Mouse (Mus musculus): Measurements from ENCODE around the gene Plin4.
"Not testable (repeated sequence)": the region's sequence is repeated elsewhere in the genome, so short reads cannot be mapped to it uniquely, and the experiment has no call there.

Gene Plin4

DNA sequence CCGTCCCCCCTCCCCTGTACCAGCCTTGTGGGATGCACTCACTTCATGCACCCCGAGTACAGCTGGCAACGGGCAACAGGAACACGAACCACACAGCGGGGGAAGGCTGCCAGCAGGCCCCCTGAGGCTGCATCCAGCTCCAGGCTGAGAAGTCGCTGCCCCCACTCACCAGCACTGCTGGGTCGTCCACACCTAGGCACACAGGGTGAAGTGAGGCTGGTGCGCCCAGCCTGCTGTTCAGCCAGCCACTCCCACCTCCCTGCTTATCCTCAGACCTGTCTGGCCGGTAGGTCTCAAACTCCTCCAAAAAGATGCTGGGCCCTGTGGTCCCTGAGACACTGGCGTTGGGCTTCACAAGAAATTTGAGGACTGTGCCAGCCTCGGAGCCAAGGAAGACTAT lies 16.6 kb upstream of the Plin4 start:
- DNase-seq (ENCODE audit: low spot score): no peak

DNA sequence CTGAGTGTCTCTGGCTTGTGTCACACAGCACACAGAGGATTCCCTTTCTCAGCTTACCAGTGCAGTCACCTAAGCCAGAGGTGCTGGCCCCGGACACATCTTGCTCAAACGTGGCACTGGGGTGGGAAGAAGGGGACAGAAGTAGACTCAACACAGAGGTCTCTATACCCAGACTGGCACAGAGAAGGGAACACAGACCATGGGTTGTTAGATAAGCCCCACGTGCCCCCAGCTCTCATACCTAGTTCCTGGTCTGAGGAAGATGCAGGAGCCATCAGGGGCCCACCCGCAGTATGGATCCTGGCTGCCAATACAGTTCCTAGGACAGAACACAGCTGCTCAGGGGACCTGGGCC lies 15.7 kb upstream of the Plin4 start:
- no peak for DNase-seq (ENCODE audit: low spot score)

DNA sequence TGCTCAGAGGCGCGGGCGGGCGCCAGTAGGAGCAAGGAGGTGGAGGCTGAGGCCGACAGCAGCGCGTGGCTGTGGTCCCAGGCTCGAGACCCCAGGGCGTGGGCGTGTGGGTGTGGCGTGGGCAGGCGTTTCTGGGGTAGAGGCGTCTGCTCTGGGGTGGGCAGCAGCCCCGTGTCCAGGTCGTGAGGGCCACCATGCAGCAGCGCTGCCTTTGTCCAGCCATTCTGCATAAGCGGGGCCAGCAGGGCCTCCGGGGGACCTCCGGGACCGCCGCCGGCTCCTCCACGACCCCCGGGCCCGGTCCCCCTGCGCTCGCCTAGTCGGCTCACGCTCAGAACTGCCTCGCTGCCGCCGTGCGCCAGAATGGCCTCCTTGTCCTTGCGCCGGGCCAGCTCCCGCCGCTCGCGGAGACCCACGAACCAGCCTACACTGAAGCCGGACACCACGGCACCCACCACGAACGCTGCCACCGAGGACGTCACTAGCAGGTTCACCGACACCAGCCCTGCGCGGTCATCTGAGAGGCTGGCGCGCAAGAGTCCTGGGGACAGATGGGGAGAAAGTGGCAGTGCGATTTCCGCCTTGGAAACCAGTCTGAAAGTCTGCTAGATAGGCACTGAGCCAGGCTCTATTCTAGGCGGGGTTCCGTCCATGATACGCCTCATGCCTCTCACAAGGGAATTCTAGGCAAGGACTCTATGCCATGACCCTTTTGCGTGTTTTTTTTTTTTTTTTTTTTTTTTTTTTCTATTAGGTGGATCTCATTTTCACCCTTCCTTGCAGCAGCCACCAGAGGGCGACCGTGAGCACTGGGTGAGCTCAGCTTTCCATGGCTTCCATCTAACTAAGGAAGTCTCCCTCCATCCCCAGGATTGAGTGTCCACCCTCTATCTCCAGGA lies 15.0 kb upstream of the Plin4 start:
- DNase-seq (ENCODE audit: low spot score): peak; percentile 66

DNA sequence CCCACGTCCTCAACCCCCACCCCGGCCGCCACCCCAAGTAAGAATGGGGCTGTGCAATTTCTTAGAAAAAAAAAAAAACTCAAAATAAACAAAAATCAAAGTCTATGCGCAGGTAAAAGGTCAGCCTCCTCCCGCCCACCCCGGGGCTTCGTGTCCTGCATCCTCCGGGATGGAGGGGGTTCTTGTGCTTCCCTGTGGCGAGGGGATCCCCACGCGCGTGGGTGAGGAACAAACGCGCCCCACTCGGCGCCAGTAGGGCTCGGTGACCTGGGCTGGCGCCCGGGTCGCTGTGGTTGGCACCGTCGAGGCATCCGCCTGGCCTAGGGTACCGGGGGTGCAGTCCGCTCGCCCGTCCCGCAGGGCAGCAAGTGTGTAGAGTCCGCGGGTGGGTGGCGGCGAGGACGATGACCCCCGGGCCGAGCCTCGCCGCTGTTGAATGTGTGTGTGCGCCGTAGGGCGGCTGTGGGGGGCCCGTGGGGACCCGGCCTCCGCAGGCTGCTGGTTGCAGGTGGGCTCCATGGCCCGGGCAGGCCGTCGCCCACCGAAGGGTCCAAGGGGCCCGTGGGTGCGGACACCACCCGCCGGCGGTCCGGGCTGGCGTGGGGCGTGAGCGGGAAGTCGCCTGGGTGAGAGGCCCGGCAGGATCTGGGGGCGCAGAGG lies 14.2 kb upstream of the Plin4 start:
- DNase-seq (ENCODE audit: low spot score): no peak

DNA sequence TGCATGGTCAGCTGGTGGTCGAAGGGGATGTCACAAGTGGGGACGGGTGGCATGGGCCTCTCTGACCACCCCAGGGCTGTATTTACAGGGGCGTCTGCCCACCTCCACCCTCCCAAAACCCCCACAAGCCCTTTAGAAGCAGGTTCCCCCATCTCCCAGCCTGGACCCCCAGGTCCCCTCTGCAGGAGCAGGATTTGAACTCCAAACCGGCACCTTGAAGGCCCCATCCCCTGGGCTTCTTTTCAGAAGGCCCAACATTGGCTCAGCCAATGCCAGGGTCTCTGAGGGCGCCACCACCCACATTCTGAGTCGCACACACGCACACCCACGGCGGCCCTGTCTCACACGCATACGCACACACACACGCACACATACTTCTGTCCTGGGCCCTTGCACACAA lies 13.6 kb upstream of the Plin4 start:
- DNase-seq (ENCODE audit: low spot score): no peak

DNA sequence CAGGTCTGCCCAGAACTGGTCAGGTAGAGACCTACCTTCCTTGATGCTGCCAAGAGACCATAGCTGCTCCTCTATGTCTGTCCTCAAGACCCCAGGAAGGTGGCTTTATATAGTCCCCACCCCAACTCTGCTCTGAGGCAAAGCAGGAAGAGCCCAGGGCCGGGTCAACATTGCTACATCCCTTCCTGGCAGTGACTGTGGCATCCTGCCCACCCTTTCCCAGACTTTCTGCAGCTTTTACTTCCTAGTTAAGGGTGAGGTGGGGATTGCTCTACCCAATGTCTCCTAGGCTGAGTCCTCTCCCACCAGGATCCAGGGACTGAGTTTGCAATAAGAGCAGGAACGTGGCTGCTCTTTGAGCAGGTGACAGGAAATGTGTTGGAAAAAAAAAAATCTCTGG lies 12.2 kb upstream of the Plin4 start, which contains the start of gene Lrg1:
TSS of gene Lrg1 (minus strand) at position 176 of the 400 bp plus-strand sequence.
- no peak for DNase-seq (ENCODE audit: low spot score)

DNA sequence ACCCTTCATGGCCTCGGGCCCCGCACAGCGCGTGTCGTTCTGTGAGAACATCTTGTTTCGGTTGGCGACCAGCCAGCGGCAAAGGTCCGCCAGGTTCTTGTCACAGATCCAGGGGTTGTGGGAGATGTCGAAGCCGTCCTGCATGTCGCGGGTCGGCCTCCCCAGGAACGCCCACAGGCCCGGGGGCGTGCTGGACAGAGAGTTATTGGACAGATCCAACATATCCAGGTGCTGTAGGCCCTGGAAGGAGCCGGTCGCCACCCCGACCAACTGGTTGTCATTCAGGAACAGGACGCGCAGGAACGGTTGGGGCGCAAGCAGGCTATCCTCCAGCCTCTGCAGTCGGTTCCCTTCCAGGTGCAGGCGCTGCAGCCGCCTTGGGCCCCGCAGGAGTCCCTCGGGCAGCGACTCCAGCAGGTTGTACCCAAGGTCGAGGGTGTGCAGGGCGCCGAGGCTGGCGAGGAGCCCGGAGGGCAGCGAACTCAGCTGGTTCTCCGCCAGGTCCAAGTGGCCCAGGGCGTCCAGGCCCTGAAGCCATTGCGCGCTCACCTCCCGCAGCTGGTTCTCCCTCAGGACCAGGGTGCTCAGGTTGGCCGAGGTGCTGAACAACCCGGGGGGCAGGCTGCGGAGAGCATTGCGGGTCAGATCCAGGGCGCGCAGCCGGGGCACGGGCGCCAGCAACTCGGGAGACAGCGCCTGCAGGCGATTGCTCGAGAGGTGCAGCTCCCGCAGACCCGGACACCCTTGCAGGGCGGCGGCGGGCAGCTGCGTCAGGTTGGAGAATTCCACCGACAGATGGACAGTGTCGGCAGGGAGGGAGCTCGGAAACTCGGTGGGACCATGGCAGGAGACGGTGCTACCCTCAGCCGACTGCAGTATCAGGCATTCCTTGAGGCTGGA lies 10.6 kb upstream of the Plin4 start:
- DNase-seq (ENCODE audit: low spot score): no peak

DNA sequence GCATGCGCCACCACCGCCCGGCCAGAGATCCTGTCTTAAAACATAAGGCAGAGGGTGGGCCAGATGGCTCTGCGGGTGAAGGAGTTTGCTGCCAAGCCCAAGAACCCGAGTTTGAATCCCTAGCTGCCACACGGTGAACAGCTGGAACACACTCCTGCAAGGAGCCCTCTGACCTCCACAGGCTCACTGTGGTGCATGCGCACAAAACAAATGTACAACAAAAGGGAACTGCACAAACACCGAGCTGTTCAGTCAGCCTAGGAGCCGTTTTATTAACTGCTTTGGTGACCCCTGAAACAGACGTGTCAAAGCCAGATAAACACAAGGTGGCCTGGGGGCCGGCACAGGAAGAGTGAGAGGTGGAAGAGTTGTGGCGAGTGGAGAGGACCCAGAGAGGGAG lies 9.8 kb upstream of the Plin4 start:
- no peak for DNase-seq (ENCODE audit: low spot score)

DNA sequence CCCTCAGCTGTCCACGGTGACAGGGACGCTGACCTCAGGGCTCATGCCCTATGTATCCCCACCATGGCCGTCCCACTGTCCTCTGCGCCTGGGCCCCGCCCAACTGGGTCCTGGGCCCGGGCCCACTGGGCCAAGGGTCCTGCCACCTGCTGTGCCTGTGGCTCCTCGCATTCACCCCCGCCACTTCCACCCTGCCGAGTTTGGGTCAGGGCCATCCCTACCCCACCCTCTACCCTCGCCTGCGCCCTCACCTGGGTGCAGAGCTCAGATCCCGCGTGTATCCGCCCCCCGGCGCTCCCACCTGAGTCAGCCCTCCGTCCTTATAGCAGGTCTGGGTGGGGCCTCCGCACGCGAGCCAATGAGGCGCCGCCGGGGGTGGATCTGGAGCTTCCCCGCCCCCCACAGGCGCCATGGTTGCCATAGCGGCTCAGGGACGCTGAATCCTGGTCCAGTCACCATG lies 7.7 kb upstream of the Plin4 start, which contains the start of gene Plin5:
TSS of gene Plin5 (minus strand) at position 346 of the 460 bp plus-strand sequence.
- peak; percentile 55 for DNase-seq (ENCODE audit: low spot score)

DNA sequence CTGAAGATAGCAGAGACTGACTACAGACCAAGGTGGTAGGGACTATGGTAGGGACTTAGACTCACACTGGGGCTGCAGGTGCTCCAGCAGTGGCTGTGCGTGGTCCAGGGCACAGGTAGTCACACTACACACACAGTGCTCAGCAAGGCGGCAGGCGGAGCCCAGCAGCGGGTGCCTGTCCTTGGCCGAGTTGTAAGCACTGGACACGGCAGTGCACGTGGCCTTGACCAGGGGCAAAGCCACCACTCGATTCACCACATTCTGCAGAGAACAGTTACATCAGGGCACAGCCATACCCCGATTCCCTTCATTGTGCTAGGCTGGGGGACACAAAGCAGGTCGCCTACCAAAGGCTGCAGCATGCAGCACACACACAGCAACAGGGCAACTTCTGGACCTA lies 6.6 kb upstream of the Plin4 start:
- DNase-seq (ENCODE audit: low spot score): no peak

DNA sequence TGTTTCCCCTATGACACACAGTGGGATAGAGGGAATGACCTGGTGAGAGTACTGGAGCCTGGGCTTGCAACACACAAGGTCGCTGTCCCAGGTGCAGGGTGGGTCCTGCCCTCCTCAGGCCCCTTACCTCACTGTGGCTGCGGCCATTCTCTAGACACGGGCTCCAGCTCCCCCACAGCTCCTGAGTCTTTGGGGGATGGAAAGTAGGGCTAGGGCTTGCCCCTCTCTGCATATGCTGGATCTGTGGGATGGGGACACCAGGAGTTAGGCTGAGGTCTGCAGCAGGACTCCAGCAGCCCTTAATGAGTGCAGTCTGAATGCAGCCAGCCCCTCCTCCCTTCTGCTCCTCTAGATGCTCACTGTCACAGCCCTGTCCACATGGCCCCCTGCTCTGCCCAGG lies 3.1 kb upstream of the Plin4 start:
- DNase-seq (ENCODE audit: low spot score): no peak

DNA sequence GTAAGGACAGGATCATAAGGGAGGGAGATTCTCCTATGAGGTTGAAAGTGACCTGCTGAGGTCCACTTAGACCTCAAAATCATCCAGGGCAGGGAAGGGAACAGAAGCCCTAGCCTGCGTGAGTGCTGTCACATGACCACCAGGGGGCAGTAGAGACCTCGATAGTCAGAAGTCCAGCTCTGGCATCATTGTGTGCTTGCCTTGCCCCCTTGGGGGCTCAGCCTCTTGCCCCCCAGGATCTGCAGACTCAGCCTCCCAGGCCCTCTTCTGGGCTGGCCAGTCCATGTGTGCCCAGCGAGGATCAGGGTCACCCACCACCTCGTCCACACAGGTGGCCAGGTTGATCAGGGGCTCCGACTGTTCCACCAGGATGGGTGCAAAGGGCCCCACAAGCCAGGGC lies 2.3 kb upstream of the Plin4 start:
- DNase-seq (ENCODE audit: low spot score): peak; percentile 54

DNA sequence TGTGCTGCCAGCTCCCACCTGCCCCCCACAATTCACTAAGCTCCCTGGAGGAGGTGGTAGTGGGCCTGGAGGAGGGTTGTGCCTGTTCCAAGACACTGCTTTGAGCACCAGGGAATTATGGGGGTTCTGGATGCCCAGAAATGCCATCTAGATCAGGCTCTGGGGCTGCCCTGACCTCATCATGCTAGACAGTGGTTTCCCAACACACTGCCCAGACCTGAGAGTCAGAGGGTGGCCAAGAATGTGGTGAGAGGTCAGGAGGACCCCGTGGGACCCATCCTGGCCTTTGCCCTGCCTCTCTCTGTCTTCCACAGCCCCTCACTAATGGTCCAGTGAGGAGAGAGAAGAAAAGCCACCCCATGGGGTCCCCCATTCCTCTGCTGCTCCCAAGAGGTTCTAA lies 1.4 kb upstream of the Plin4 start:
- no peak for DNase-seq (ENCODE audit: low spot score)

DNA sequence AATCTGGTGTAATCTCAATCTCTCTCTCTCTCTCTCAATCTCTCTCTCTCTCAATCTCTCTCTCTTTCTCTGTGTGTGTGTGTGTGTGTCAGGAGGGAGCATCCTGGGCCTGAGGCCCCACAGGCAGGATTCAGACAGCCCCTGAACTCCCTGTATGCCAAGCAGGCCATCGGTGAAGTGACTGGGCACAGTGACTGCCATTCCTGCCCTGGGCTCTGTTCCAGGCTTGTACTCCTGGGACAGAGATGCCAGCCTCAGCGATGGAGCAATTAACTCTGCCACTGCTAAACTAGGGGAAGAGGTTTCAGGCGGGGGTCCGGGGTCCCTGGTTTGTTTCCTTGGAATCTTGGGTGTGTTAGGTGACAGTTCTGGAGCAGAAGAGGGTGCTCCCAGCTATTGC lies 968 bp upstream of the Plin4 start:
- no peak for DNase-seq (ENCODE audit: low spot score)

DNA sequence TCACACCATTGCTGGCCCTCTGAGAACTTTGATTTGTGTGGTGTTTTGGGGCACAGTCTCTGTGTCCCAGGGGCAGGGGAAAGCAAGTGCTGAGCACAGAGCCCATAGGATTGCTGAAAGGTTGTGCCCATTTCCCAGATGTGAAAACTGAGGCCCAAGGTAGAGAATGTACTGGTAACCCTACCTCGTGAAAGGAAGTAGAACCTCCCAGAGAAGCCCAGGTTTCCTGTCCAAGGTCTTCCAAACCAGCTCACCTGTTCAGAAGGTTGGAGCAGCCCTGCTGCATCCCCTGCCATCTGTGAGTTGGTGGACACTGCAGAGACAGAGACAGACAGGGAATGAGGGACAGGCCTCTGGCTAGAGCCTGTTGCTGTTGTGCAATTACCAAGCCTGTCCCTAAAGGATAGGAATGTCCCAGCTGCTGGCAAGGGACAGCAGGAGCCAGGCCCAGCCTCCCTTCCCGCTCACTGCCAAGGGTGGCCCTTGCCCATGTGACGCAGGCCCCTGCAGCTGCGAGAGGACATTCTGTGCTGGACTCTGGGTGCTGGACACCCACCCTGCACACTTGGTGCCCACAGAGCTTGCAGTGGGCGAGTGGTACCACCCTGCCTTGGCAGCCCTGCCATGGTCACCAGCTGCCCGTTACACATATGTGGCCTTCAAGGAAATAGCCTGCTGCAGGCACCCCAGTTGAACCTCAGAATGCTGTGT lies 1.1 kb downstream of the Plin4 start:
- no peak for DNase-seq (ENCODE audit: low spot score)

DNA sequence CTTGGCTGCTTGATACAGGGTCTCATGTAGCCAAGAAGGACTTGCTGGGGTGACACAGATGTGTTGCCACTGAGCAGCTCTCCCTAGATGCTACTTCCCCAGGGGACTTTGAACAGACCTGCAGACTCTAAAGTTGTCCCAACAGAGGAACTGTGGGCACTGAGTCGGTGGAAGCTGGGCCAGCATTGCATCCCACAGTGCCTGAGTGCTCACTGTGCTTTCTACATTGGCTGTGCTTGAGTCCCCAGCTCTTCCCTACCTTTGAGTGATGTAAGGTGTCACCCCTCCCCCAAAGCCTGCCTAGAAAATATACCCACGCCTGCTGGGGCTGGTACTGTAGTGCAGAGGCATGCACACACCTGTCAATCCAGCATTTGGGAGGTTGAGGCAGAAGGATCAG lies 1.9 kb downstream of the Plin4 start:
- DNase-seq (ENCODE audit: low spot score): no peak

DNA sequence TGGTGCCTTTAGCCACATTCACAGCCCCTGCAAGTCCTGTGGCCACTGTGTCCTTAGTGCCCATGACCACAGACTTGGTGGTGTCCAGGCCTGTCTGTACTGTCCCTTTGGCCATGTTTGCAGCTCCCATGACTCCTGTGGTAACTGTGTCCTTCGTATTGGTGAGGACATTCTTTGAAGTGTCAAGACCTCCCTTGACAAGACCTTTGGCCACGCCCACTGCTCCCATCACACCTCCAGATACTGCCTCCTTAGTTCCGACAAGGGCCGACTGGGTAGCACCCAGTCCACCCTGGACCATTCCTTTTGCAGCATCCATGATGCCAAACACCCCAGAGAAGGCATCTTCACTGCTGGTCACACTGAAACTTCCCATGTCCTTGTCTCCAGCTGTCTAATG lies 2.6 kb downstream of the Plin4 start:
- no peak for DNase-seq (ENCODE audit: low spot score)

DNA sequence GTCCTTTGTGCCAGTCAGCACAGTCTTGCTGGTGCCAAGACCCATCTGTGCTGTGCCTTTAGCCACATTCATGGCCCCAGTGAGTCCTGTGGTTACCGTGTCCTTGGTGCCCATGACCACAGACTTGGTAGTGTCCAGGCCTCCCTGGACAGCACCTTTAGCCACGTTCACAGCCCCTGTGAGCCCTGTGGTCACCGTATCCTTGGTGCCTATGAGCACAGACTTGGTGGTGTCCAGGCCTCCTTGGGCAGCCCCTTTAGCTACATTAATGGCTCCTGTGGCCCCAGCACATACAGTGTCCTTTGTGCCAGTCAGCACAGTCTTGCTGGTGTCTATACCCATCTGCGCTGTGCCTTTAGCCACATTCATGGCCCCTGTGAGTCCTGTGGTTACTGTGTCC lies 3.2 kb downstream of the Plin4 start:
- not testable (repeated sequence) for DNase-seq (ENCODE audit: low spot score)

DNA sequence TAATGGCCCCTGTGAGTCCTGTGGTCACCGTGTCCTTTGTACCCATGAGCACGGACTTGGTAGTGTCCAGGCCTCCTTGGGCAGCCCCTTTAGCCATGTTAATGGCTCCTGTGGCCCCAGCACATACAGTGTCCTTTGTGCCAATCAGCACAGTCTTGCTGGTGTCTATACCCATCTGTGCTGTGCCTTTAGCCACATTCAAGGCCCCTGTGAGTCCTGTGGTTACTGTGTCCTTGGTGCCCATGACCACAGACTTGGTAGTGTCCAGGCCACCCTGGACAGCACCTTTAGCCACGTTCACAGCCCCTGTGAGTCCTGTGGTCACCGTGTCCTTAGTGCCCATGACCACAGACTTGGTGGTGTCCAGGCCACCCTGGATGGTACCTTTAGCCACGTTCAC lies 4.8 kb downstream of the Plin4 start:
- DNase-seq (ENCODE audit: low spot score): not testable (repeated sequence)

DNA sequence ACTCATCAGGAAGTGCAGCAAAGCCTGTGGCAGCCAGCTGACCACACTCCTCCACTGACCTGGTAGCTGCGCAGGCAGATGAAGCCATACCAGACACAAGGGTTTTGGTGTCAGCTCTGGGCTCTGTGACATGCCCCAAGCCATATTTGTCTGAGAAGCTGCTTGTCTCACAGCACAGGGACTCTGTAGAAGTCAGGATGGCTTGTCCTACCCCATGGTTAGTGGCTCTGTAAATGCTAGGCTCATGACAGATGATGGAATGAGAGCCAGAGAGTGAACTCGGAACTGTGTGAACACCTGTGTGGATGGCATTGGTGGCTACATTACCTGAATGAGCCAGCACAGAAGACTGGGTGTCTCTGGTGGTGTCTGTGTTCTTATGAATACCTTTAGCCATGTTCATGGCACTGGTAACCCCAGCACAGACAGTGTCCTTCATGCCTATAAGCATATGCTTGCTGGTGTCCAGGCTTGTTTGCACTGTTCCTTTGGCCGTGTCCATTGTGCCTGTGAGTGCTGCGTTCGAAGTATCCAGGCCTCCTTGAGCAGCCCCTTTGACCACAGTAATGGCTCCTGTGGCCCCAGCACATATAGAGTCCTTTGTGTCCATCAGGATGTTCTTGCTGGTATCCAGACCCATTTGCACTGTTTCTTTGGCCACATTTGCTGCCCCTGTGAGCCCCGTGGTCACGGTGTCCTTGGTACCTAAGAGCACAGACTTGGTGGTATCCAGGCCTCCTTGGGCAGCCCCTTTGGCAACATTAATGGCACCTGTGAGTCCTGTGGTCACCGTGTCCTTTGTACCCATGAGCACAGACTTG lies 5.9 kb downstream of the Plin4 start:
- DNase-seq (ENCODE audit: low spot score): no peak

DNA sequence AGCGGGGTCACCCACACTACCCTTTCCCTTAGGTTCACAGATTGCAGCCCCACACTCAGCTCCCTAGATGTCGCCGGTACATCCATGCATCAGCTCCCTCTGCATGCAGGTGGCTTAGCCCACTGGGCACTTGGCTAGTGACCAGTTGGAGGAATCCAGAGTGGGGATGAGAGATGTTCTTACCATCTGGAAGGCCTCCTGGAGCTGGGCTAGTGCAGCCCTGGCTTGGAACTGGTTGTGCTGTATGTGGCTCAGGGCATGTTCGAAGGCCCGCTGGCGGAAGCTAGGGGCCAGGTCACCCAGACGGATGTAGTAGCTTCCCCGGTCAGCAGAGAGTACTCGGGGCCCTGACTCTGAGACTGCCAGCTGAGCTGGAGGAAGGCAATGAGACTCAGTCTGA lies 6.7 kb downstream of the Plin4 start:
- DNase-seq (ENCODE audit: low spot score): no peak

Measured in urinary bladder, postnatal 25 days (tissue).